Mouse (Mus musculus): ENCODE results near the gene Ehd4. TPM values are rescaled to one million over a fixed set of nuclear protein-coding genes. Genes with fewer than 3 reads are reported as not detected.

Ehd4 gene
- total RNA-seq, 2 experiments from 2014 or later = 382 to 400 TPM

Other genes with a start within 250 kb of the Ehd4 start
- 1 to 10 TPM; 6.1 to 8.2 TPM for gene Mapkbp1, start 181.9 kb downstream of the Ehd4 start, total RNA-seq (2021)
- gene Jmjd7, start 127.1 kb downstream of the Ehd4 start, total RNA-seq (2021) = 1 to 10 TPM; 6.1 to 7.9 TPM
- under 1 TPM; 0.57 to 0.72 TPM for gene Gm28042, start 127.1 kb downstream of the Ehd4 start, total RNA-seq (2021)
- gene Pla2g4b, start 121.2 kb downstream of the Ehd4 start, total RNA-seq (2021) = 1 to 10 TPM in 1 of 2 experiments, under 1 TPM in 1; 0.72 to 1.7 TPM
- 1 to 10 TPM; 2.9 to 3.4 TPM for gene Pla2g4e, start 90.7 kb upstream of the Ehd4 start, total RNA-seq (2021)
- not detected for gene Pla2g4d, start 134.6 kb upstream of the Ehd4 start, total RNA-seq (2021)
- gene Pla2g4f, start 159.6 kb upstream of the Ehd4 start, total RNA-seq (2021) = under 1 TPM in 1 of 2 experiments, not detected in 1; 0.10 TPM
- 10 to 100 TPM; 34.4 to 35.4 TPM for gene Vps39, start 198.5 kb upstream of the Ehd4 start, total RNA-seq (2021)
- gene Ganc, start 249.3 kb upstream of the Ehd4 start, total RNA-seq (2021) = 10 to 100 TPM; 26.0 to 27.1 TPM
- 10 to 100 TPM; 16.2 to 17.3 TPM for gene Tmem87a, start 249.5 kb upstream of the Ehd4 start, total RNA-seq (2021)

All from heart, adult 18-20 months (tissue).